Mouse (Mus musculus): ENCODE results near the gene Vps37b. TPM values are rescaled to one million over a fixed set of nuclear protein-coding genes. Genes with fewer than 3 reads are reported as not detected.
"Not testable (repeated sequence)": the region's sequence is repeated elsewhere in the genome, so short reads cannot be mapped to it uniquely, and the experiment has no call there.

Vps37b gene
- polyA plus RNA-seq, 1 experiment from 2014 or later, result 27.1 TPM

DNA sequence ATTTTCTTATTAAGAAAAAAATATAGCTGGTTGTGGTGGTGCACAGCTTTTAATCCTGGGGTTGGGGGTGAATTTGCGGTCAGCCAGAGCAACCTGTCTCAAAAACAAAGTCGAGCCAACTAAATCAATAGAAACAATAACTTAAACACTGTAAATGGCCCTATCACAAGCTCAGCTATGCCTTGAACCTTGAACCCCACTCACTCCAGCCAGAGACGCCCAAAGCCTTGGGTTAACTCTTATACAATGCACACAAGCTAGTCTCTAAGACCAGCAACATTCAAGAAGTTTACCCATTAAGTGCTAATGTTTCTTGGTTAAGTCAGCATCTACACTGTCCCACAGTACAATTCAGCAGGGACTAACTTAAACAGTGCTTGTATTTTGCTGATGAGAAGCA, 37.6 kb upstream of the Vps37b start:
- Histone ChIP-seq H3K9ac (ENCODE audit: low read depth, low read length) (no peak overlapping the region), H3K36me3 (ENCODE audit: control insufficient read depth, insufficient read depth, low read length) (no peaks in the 10 kb centered on the region), H3K27ac (ENCODE audit: low read length) (peak overlapping the region; percentile 60), H3K4me2 (ENCODE audit: low read depth, low read length) (no peak overlapping the region), H3K9me3 (ENCODE audit: control insufficient read depth, low read length) (no peaks in the 10 kb centered on the region), H3K27me3 (replicated peaks; ENCODE audit: control insufficient read depth, insufficient read depth, low read length) (no peaks in the 10 kb centered on the region), H3K4me1 (ENCODE audit: control insufficient read depth, insufficient read depth, low read length) (peaks cover 15% of the 10 kb centered on the region), H3K4me3 (ENCODE audit: low read length) (no peak overlapping the region)
- WGBS, result 60% methylated on average over 3 of the region's 3 CpGs
- ATAC-seq, result peak; percentile 80

DNA sequence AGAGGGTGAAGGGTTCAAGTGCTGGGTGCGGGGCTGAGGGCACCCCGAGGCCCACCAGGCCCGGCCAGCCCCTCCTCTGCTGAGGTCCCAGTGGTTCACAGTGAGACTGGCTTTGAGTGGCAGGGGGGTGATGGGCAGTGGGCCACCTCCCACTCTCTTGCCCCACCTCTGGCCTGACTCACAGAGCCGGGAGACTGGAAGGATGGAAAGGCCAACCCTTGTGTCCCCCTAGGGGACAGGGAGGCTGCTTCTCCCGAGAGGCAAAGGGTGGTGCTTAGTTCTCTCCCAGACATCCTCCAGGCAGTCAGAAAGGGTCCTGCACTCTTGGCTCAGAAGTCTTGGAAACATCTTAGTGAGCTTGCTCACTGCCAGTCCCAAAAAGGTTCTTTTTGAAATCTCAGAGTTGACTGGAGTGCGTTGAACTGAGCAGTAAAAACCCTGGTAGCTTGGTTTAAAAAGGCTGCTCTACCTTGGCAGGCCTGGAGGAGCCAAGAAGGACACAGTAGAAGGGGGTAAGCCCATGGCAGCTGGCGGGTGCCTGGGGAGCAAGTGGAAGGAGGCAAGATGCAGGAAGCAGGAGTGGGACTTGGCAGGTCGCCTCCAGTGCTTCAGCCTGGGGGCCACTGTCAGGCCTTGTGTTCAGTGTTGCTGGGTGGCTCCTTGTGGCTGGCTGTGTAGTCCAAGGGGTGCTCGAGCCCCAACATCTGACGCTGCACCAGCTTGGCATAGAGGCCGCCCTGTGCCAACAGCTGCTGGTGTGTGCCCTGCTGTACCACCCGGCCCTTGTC, 30.2 kb upstream of the Vps37b start:
- 75% methylated on average over 12 of the region's 12 CpGs for WGBS
- H3K4me3 ChIP-seq (ENCODE audit: low read length), result no peak overlapping the region
- H3K27me3 ChIP-seq (replicated peaks; ENCODE audit: control insufficient read depth, insufficient read depth, low read length), result no peaks in the 10 kb centered on the region
- no peak overlapping the region for H3K4me2 ChIP-seq (ENCODE audit: low read depth, low read length)
- no peaks in the 10 kb centered on the region for H3K36me3 ChIP-seq (ENCODE audit: control insufficient read depth, insufficient read depth, low read length)
- no peaks in the 10 kb centered on the region for H3K4me1 ChIP-seq (ENCODE audit: control insufficient read depth, insufficient read depth, low read length)
- no peaks in the 10 kb centered on the region for H3K9me3 ChIP-seq (ENCODE audit: control insufficient read depth, low read length)
- ATAC-seq, result no peak
- no peak overlapping the region for H3K27ac ChIP-seq (ENCODE audit: low read length)
- H3K9ac ChIP-seq (ENCODE audit: low read depth, low read length), result no peak overlapping the region

DNA sequence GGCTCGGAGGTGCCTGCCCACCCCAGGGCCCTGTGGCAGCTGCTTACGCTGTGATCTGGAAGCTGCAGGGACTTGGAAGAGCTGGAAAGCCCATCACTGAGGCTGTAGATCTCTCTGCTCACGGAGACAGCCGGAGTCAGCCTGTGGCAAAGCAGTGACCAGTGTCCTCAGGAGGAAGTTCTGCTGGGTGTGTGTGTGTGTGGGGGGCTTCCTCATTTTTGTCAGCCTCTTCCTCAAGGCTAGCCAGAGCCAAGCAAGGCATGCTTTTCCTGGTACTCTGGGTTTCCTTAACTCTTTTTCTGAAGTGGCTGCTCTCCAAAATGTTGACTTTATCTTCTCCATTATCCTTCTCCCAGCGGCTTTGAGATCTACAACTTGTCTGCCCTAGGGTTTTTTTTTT, 27.6 kb upstream of the Vps37b start:
- 0 out of 2 replicates have a peak, but pooled peaks cover 2% of the 10 kb centered on the region for H3K9me3 ChIP-seq (ENCODE audit: control insufficient read depth, low read length)
- H3K4me1 ChIP-seq (ENCODE audit: control insufficient read depth, insufficient read depth, low read length), result no peaks in the 10 kb centered on the region
- H3K27me3 ChIP-seq (replicated peaks; ENCODE audit: control insufficient read depth, insufficient read depth, low read length), result no peaks in the 10 kb centered on the region
- H3K36me3 ChIP-seq (ENCODE audit: control insufficient read depth, insufficient read depth, low read length), result no peaks in the 10 kb centered on the region
- no peak overlapping the region for H3K4me2 ChIP-seq (ENCODE audit: low read depth, low read length)
- ATAC-seq, result no peak
- no peak overlapping the region for H3K4me3 ChIP-seq (ENCODE audit: low read length)
- WGBS, result 51% methylated on average over 5 of the region's 5 CpGs
- no peak overlapping the region for H3K27ac ChIP-seq (ENCODE audit: low read length)
- H3K9ac ChIP-seq (ENCODE audit: low read depth, low read length), result no peak overlapping the region

DNA sequence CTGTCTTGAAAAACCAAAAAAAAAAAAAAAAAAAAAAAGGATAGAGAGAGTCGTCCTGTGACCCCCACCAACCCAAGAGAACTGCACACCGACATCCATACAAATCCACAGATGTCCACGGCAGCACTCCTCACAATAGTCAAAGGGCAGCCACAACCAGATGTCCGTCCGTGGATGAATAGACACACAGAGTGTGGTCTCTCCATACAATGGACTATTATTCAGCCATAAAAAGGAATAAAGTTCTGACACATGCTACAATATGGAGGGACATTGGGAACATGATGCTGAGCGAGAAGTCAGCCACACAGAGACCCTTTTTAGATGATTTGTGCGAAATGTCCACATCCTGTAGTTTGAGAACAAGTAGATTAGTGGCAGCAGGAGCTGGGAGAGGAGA, 26.7 kb upstream of the Vps37b start:
- WGBS, result 86% methylated on average over 7 of the region's 7 CpGs
- Histone ChIP-seq H3K9ac (ENCODE audit: low read depth, low read length) (no peak overlapping the region), H3K27me3 (replicated peaks; ENCODE audit: control insufficient read depth, insufficient read depth, low read length) (no peaks in the 10 kb centered on the region), H3K36me3 (ENCODE audit: control insufficient read depth, insufficient read depth, low read length) (no peaks in the 10 kb centered on the region), H3K4me2 (ENCODE audit: low read depth, low read length) (no peak overlapping the region), H3K9me3 (ENCODE audit: control insufficient read depth, low read length) (0 out of 2 replicates have a peak, but pooled peaks cover 2% of the 10 kb centered on the region), H3K27ac (ENCODE audit: low read length) (no peak overlapping the region), H3K4me3 (ENCODE audit: low read length) (no peak overlapping the region), H3K4me1 (ENCODE audit: control insufficient read depth, insufficient read depth, low read length) (no peaks in the 10 kb centered on the region)
- no peak for ATAC-seq

DNA sequence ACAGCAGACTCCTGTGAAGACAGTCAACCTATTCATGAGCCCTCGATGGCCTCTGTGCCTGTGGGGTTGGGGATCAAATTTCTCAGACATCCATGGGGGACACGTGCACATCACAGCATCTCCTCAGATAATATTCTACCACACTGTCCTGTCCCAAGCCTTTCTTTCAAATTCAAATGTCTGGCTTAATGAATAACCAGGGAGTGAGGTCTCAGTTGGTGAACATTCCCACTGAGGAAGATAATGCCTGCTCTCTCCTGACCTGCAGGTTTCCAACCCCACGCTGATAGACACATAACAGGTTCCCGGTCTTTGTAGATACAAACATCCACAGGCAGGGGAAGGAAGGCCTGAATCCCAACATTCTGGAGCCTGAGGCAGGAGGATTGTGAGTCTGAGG, 24.9 kb upstream of the Vps37b start:
- ATAC-seq, result 0 out of 2 replicates have a peak, but pooled peaks have one; percentile 8

DNA sequence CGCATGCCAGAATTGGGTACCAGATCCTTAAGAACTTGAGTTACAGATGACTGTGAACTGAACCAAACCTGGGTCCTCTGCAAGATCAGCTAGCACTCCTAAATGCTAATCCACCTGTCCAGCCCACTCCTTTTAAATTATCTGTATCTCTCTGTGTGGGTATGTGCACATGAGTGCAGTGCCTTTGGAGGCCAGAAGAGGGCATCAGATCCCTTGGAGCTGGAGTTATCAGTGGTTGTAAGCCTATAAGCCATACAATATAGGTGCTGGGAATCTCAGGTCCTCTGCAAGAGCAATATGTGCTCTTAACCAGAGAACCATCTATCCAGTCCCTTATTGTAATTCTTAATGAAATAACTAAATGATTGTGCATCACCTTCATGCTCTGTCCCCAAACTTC, 24.1 kb upstream of the Vps37b start:
- Histone ChIP-seq H3K9ac (ENCODE audit: low read depth, low read length) (no peak overlapping the region), H3K27me3 (replicated peaks; ENCODE audit: control insufficient read depth, insufficient read depth, low read length) (no peaks in the 10 kb centered on the region), H3K4me2 (ENCODE audit: low read depth, low read length) (no peak overlapping the region), H3K27ac (ENCODE audit: low read length) (no peak overlapping the region), H3K36me3 (ENCODE audit: control insufficient read depth, insufficient read depth, low read length) (no peaks in the 10 kb centered on the region), H3K4me1 (ENCODE audit: control insufficient read depth, insufficient read depth, low read length) (no peaks in the 10 kb centered on the region), H3K9me3 (ENCODE audit: control insufficient read depth, low read length) (0 out of 2 replicates have a peak, but pooled peaks cover 2% of the 10 kb centered on the region), H3K4me3 (ENCODE audit: low read length) (no peak overlapping the region)
- WGBS, result 100% methylated on average over 1 of the region's 1 CpGs
- no peak for ATAC-seq

More for the DNA sequence above, 24.9 kb upstream of the Vps37b start:
- no peak overlapping the region for H3K9ac ChIP-seq (ENCODE audit: low read depth, low read length)
- no peaks in the 10 kb centered on the region for H3K4me1 ChIP-seq (ENCODE audit: control insufficient read depth, insufficient read depth, low read length)
- H3K4me3 ChIP-seq (ENCODE audit: low read length), result no peak overlapping the region
- 0 out of 2 replicates have a peak, but pooled peaks cover 2% of the 10 kb centered on the region for H3K9me3 ChIP-seq (ENCODE audit: control insufficient read depth, low read length)
- H3K27me3 ChIP-seq (replicated peaks; ENCODE audit: control insufficient read depth, insufficient read depth, low read length), result no peaks in the 10 kb centered on the region
- 37% methylated on average over 4 of the region's 4 CpGs for WGBS
- no peaks in the 10 kb centered on the region for H3K36me3 ChIP-seq (ENCODE audit: control insufficient read depth, insufficient read depth, low read length)
- H3K4me2 ChIP-seq (ENCODE audit: low read depth, low read length), result no peak overlapping the region
- H3K27ac ChIP-seq (ENCODE audit: low read length), result no peak overlapping the region

DNA sequence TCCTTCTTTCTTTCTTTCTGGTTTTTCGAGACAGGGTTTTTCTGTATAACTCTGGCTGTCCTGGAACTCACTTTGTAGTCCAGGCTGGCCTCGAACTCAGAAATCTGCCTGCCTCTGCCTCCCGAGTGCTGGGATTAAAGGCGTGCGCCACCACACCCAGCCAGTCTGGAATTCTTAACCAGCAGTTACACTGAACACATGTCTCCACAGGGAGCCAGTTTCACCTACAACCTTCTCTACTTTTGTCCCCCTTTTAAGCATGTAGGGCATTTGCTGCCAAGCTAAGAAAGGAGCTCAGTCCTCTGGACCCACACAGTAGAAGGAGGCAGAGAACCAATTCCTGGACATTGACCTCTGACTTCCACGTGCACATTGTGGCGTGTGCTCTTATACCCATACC, 20.6 kb upstream of the Vps37b start:
- not testable (repeated sequence) for H3K27me3 ChIP-seq (replicated peaks; ENCODE audit: control insufficient read depth, insufficient read depth, low read length); ATAC-seq; H3K4me2 ChIP-seq (ENCODE audit: low read depth, low read length); H3K4me3 ChIP-seq (ENCODE audit: low read length); H3K27ac ChIP-seq (ENCODE audit: low read length); H3K9ac ChIP-seq (ENCODE audit: low read depth, low read length); H3K36me3 ChIP-seq (ENCODE audit: control insufficient read depth, insufficient read depth, low read length); H3K9me3 ChIP-seq (ENCODE audit: control insufficient read depth, low read length)
- H3K4me1 ChIP-seq (ENCODE audit: control insufficient read depth, insufficient read depth, low read length), result peaks cover 16% of the 10 kb centered on the region
- WGBS, result 92% methylated on average over 7 of the region's 7 CpGs

DNA sequence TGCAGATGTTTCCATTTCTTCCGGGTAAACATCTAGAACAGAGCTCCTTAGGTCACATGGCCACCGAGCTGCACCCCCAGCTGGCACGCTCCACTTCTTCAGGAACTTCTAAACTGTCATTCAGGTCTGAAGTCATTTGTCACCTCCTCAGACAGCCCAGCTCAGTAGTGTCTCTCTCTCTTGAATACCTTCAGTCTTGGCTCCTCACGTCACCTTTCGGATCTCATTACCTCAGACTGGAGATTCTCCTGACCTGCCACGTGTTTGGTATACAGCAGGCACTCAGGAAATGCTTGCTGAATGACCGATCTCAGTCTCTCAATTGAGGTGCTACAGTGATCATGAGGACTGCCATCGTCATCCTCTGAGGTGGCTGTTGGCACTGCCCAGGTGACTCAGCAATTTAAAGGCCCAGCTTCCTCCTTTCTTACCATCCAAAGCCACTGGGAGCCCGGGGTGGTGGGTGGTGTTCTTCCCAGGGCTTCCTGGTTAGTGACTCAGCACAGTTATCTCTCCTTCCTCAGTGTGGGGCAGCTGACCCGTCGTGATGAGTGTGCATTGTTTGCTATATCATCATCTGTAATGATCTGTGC, 19.9 kb upstream of the Vps37b start:
- H3K27ac ChIP-seq (ENCODE audit: low read length), result no peak overlapping the region
- H3K9me3 ChIP-seq (ENCODE audit: control insufficient read depth, low read length), result 0 out of 2 replicates have a peak, but pooled peaks cover 2% of the 10 kb centered on the region
- H3K4me3 ChIP-seq (ENCODE audit: low read length), result no peak overlapping the region
- H3K27me3 ChIP-seq (replicated peaks; ENCODE audit: control insufficient read depth, insufficient read depth, low read length), result no peaks in the 10 kb centered on the region
- no peak overlapping the region for H3K9ac ChIP-seq (ENCODE audit: low read depth, low read length)
- H3K4me2 ChIP-seq (ENCODE audit: low read depth, low read length), result no peak overlapping the region
- 60% methylated on average over 11 of the region's 11 CpGs for WGBS
- H3K36me3 ChIP-seq (ENCODE audit: control insufficient read depth, insufficient read depth, low read length), result no peaks in the 10 kb centered on the region
- ATAC-seq, result peak; percentile 68
- peaks cover 19% of the 10 kb centered on the region for H3K4me1 ChIP-seq (ENCODE audit: control insufficient read depth, insufficient read depth, low read length)

DNA sequence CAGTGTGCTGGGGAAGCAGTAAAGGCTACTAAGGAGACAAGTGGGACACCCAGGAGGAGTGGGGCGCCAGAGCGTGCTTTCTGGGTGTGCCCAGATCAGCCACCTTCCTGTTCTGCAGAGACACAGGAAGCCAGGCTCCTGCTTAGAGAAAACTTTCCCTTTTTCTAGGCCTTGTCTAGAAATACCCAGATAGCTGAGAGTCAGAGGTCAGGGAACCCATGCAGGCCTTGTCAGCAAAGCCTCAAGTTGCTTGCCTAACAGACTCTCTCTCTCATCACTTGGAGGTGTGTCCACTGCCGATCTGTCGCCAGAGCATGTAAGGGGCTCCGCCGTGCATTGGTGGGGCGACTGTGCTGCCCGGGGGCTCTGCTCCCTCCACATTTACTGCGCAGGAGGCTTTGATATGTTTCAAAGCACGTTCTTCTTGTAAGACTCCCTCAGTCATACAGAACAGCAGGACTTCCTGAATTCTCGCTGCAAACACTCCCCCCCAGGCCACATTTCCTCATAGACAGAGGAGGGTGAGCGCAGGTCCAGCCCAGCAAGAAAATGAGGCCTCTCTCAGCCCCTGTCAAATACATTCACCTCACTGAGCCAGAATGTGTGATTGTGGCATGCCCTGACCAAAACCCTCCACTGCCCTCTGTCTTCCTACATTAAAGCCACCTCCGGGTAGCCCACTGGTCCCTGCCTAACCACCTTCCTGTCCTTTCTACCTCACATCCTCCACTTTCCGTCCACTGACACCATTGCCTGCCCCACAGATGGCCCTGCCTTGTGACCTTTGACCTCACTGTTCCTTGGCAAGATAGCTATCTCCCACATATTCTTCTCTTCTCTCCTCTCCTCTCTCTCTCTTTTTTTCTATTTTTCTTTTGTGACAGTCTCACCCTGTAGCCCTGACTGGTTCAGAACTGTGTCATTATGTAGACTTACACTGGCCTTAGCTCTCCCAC, 18.3 kb upstream of the Vps37b start:
- Histone ChIP-seq H3K4me2 (ENCODE audit: low read depth, low read length) (peak overlapping the region; percentile 10; the same call in 1 of the 2 replicates), H3K4me3 (ENCODE audit: low read length) (no peak overlapping the region), H3K4me1 (ENCODE audit: control insufficient read depth, insufficient read depth, low read length) (peaks cover 19% of the 10 kb centered on the region), H3K27ac (ENCODE audit: low read length) (peak overlapping the region; percentile 82), H3K9me3 (ENCODE audit: control insufficient read depth, low read length) (no peaks in the 10 kb centered on the region), H3K27me3 (replicated peaks; ENCODE audit: control insufficient read depth, insufficient read depth, low read length) (no peaks in the 10 kb centered on the region), H3K36me3 (ENCODE audit: control insufficient read depth, insufficient read depth, low read length) (no peaks in the 10 kb centered on the region), H3K9ac (ENCODE audit: low read depth, low read length) (peak overlapping the region; percentile 35)
- WGBS, result 56% methylated on average over 14 of the region's 14 CpGs
- ATAC-seq, result peak; percentile 36
